Mouse (Mus musculus): Measurements from ENCODE around the gene Tbc1d22a.

DNA sequence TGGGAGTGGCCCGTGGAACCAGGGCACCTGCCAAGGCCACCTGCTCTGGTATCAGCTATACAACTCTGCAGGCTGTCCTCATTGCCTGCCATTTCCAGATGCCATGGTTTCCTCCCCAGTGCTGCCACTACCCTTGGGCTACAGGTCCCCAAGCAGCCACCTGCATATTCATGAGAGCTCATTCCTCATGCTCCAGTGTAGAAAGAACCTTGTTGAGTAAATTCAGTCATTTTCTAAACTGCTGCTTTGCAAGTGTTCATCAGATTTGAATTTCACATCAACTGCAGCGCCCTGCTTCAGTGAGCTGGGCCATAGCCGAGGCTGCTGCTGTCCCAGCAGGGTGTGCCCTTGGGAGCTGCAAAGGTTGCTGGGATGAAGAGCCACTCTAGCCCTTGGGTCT lies 174.3 kb downstream of the Tbc1d22a start:
- TF ChIP-seq POLR2A (IDR thresholded peaks at IDR 0.05; ENCODE audit: control insufficient read depth, low read depth, low read length) (no peak), CTCF (IDR thresholded peaks at IDR 0.05; ENCODE audit: control insufficient read depth, insufficient read depth, insufficient replicate concordance, low read depth, low read length) (no peak)

Data from testis, adult 2 months (tissue).